Mouse (Mus musculus): ENCODE results near the gene Cdh13.

Gene Cdh13

DNA sequence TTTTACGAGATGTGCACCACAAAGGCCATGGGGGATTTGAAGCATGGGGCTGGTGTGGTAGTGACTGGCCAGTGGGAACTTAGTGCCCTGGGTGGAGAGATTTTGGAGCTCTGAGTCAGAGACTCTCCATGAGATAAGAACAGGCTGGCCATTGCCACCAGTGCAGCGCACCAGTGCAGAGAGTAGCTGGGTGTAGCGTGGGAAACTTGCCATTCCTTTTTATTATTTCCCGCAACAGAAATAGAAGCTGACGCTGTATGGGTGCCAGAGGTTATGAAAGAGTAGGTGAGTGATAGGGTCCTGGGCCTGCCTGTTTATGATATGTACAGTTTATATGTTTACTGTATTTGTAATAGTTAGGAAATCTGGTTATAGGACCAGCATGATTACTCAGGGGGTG lies 225.9 kb downstream of the Cdh13 start:
- POLR2A ChIA-PET, result no interaction called here
- CTCF ChIA-PET, result no interaction called here

DNA sequence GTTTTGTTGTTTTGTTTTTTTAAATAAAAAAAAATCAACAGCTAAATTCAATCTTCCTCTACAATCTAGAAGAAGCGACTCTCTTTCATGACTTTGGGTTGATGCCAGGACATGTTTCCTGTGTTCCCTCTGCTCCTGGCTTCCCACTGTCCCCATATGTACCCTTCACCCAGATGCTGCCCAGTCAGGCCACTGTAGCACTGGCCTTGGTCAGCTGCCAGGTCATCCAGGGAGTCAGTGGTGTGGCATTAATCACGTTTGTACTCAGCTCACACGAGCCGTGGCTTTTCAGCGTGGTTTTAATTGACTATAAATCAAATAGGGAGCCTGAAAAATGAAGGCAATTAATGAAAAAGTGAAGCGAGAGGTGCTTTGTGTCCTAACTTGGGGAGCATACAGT lies 229.7 kb downstream of the Cdh13 start:
- ChIA-PET CTCF (interaction anchor here in 2 of 4 experiments (0.6 to 0.7 kb wide), 2 partner anchors 76 to 215 kb away, joined by 3 to 6 read pairs; no protein-coding TSS in a partner anchor), POLR2A (no interaction called here)

GRCm38 (mm10) chr8:118515616-118516015 lies 232.1 kb downstream of the Cdh13 start:
- CTCF ChIA-PET, result no interaction called here
- POLR2A ChIA-PET, result interaction anchor here in 1 of 4 experiments (0.6 kb wide), 1 partner anchor 12 kb away, joined by 7 read pairs; no protein-coding TSS in a partner anchor

DNA sequence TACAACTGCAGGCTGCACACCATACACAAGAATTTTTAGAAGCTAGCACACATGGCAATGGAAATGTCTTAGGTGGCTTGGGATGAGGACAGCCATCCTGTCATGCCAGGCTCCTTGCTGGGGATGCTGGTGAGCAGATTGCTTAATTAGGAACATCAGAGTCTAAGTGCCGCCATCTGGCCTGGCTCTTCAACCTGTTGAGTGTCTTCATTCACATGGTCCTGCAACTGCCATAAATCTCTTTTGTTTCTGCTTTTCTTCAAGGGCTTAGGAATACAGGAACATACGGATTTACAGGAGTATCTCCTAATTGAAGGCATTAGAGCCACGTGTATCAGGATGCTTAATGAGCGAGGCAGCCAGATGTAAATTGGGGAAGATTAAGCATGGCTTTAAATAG lies 233.5 kb downstream of the Cdh13 start:
- POLR2A ChIA-PET, result interaction anchor here in 1 of 4 experiments (0.8 kb wide), 1 partner anchor 164 kb away, joined by 3 read pairs; no protein-coding TSS in a partner anchor
- CTCF ChIA-PET, result no interaction called here

GRCm38 (mm10) chr8:118518030-118518741 lies 234.7 kb downstream of the Cdh13 start:
- CTCF ChIA-PET, result no interaction called here
- POLR2A ChIA-PET, result no interaction called here

GRCm38 (mm10) chr8:118518742-118519102 lies 235.2 kb downstream of the Cdh13 start:
- CTCF ChIA-PET, result no interaction called here
- POLR2A ChIA-PET, result no interaction called here

GRCm38 (mm10) chr8:118523922-118524321 lies 240.4 kb downstream of the Cdh13 start:
- ChIA-PET POLR2A (interaction anchor here (0.6 to 1.6 kb wide), 6 partner anchors 16 to 379 kb away, joined by 3 to 5 read pairs (median 3); no protein-coding TSS in a partner anchor), CTCF (interaction anchor here (0.5 to 0.7 kb wide), 5 partner anchors 105 to 1259 kb away, joined by 3 to 7 read pairs (median 4); no protein-coding TSS in a partner anchor)

- ChIA-PET CTCF (interaction anchor here in 1 of 4 experiments (0.6 kb wide), 1 partner anchor 574 kb away, joined by 9 read pairs; no protein-coding TSS in a partner anchor), POLR2A (no interaction called here)
Measured at GRCm38 (mm10) chr8:118538816-118539558, 255.5 kb downstream of the Cdh13 start.

GRCm38 (mm10) chr8:118539559-118539819 lies 256.0 kb downstream of the Cdh13 start:
- POLR2A ChIA-PET, result no interaction called here
- CTCF ChIA-PET, result interaction anchor here in 1 of 4 experiments (0.6 kb wide), 1 partner anchor 575 kb away, joined by 9 read pairs; no protein-coding TSS in a partner anchor

- ChIA-PET POLR2A (no interaction called here), CTCF (no interaction called here)
Measured at GRCm38 (mm10) chr8:118539941-118540340, 256.4 kb downstream of the Cdh13 start.

- POLR2A ChIA-PET, result no interaction called here
- CTCF ChIA-PET, result no interaction called here
Measured at GRCm38 (mm10) chr8:118552397-118552796, 268.9 kb downstream of the Cdh13 start.

GRCm38 (mm10) chr8:118552842-118553241 lies 269.3 kb downstream of the Cdh13 start:
- ChIA-PET POLR2A (no interaction called here), CTCF (interaction anchor here in 1 of 4 experiments (0.6 kb wide), 1 partner anchor 745 kb away, joined by 4 read pairs; no protein-coding TSS in a partner anchor)

- POLR2A ChIA-PET, result no interaction called here
- CTCF ChIA-PET, result no interaction called here
Measured at GRCm38 (mm10) chr8:118564024-118564423, 280.5 kb downstream of the Cdh13 start.

DNA sequence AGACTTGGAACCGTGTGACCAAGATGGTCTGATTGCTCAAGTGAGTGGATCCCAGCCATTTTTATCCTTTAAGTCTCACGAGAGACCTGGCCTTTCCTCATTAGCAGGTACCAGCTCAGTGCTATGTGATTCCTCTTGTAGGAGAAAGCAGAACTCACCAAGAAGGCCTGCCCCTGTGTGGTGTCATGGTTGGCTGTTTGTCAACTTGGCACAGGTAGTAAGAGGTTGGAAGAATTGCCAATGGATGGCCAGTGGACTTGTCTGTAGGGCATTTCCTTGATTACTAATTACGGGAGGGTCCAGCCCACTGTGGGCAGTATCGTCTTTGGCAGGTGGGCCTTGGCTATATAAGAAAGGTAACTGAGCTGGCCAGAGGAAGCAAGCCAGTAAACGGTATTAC lies 281.7 kb downstream of the Cdh13 start:
- ChIA-PET POLR2A (no interaction called here), CTCF (no interaction called here)

DNA sequence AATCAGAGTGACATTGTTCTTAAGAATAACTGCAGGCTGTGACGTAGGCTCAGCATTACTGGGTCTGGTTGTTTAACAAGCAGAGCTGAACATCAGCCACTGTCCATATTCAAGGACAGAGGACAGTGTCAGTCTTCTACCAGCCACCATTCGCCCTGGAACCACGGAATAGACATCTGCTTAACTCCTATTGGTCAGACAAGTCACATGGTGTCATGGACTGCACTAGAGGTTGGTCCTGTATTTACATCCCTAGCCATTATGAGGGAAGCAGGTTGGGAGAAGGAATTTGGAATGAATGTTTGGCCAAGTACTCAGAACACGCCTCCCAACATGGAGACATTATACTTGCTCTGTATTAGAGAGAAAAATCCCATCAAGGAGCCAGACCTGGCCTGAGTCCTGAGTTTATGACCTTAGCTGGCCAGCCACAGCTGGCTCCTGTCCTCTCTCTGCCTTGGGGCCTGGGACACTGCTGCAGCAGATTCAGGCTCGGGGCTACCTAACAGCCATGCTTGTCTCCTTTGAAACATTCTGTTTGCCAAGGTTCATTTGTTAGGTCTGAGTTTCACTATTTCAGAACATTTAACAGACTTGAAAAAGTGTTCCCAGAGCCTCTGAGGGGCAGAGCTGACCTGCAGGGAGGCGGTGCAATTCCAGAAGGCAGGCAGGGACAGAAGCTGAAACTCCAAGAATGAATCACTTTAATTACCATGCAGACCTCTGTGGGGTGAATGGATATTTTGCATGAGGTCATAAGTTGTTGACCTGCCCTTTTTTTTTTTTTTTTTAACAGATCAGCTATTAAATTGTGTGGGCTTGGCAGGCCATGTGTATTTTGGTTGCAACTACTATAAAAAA lies 282.6 kb downstream of the Cdh13 start:
- CTCF ChIA-PET, result interaction anchor here in 1 of 4 experiments (0.6 kb wide), 1 partner anchor 24 kb away, joined by 4 read pairs; no protein-coding TSS in a partner anchor
- POLR2A ChIA-PET, result interaction anchor here in 1 of 4 experiments (0.7 kb wide), 1 partner anchor 53 kb away, joined by 4 read pairs; no protein-coding TSS in a partner anchor

DNA sequence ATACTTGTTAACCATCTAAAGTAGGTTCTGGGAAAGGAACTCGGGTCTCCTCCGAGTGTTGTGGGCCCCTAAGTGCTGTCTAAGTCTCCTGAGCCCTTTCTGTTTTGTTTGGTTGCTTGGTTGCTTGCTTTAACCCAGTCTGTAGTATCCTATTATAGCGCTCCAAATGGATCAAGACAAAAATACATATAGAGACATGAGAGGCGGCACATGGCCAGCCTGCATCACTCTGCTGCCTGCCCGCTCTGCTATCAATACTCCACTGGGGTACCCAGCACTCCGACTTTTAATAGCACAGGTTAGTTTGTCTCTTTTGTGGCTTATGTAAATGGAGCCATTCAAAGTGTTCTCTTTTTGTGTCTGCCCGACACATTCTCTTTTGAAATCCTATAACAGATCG lies 285.8 kb downstream of the Cdh13 start:
- CTCF ChIA-PET, result no interaction called here
- POLR2A ChIA-PET, result no interaction called here

DNA sequence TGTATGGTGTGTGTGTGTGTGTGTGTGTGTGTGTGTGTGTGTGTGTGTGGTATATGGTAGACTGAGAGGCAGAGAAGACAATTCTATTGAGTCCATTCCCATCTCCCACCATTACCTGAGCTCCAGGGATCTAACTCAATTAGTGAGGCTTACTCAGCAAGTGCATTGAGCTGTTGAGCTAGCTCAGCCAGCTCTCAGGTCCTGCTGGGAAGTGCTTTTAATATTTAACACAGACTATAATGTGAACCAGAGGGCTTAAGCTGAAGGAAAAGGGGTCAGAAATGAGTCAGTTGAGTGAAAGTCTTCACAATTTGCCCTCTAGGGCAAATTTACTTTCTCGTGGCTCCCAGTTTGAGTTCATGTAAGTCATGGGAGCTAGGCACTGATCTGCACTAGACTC lies 297.7 kb downstream of the Cdh13 start:
- ChIA-PET POLR2A (interaction anchor here in 1 of 4 experiments (0.7 kb wide), 1 partner anchor 60 kb away, joined by 4 read pairs; no protein-coding TSS in a partner anchor), CTCF (interaction anchor here in 3 of 4 experiments (0.6 to 1.3 kb wide), 5 partner anchors 266 to 1722 kb away, joined by 3 to 4 read pairs (median 3); no protein-coding TSS in a partner anchor)

GRCm38 (mm10) chr8:118582185-118582584 lies 298.7 kb downstream of the Cdh13 start:
- ChIA-PET CTCF (interaction anchor here in 3 of 4 experiments (0.6 to 1.3 kb wide), 4 partner anchors 248 to 482 kb away, joined by 3 read pairs; no protein-coding TSS in a partner anchor), POLR2A (no interaction called here)

DNA sequence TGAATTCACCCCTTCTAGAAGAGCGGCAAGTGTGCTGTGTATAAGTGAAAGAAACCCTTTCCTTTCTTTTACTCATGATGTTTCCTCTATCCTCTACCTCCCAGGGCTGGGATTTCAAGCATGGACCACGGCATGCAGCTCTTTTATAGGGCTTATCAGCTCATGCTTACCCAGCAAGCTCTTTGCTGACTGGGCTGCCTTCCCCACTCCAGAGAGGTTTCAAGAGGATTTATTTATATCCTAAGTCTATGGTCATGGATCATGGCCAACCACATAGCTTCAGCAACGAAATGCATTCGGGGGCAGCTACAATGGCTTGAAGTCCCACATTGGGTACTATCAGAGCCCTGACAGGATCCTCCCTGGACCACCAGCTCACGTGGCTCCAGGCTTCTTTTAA lies 304.4 kb downstream of the Cdh13 start:
- ChIA-PET POLR2A (no interaction called here), CTCF (no interaction called here)

DNA sequence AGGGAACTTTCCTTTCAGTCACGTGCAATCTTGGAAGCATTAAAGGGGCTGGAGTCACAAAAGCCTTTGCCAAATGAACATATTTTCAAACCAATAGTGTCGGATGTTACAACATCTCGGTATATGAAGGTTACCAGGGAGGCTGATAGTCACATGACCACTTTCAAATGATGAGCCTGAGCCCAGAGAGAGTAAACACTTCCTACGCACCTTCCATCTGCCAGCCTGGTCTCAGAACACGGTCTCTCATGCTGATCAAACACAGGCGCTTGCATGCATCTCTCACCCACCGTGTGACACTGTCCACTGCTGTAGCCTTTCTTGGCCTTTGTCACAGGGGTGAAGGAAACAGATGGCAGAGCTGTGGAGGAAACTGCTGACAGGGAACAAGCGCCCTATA lies 313.3 kb downstream of the Cdh13 start:
- ChIA-PET POLR2A (no interaction called here), CTCF (no interaction called here)

Data from embryonic stem cell, embryonic (primary cell).